Mouse (Mus musculus) cerebellum, postnatal 10 days (tissue): ENCODE data around the gene Ubr1.
A peak's percentile ranks its signal among the peaks of the same experiment; 100 is the strongest.
"Not testable (repeated sequence)": the region's sequence is repeated elsewhere in the genome, so short reads cannot be mapped to it uniquely, and the experiment has no call there.

Source experiments
- DNase-seq, 2 experiments: peaks; one replicate each; pipeline ENCODE4 v3.0.0; 2021; ENCODE audit warnings: mixed read lengths in 2 of 2

Ubr1 gene

DNA sequence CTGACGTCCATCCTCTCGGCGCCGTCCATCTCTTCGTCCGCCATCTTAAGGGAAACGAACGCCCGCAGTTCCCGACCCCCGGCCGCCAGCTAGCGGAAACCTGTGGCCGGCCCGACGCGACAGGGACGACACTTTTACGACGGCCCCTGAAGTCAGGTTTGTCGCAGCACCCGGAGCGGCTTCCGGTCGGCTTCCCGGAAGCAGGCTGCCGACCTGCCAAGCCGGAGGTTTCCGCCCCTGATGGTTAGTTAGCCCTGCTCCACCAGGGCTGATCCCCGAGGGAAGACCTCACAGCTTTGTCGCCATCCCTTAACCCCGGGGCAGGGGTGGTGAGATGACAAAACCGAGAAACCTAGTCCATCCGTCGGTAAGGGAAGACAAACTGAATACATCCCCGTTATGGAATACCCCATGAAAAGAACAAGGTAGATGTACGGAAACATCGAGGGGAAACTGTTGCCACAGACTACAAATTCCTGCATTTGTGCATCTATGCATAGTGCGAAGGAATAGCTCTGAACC, at the start of gene Ubr1:
TSS of gene Ubr1 (minus strand) at position 157 of the 522 bp plus-strand sequence.
- DNase-seq = peak; percentile 92 to 93

GRCm38 (mm10) chr2:121017151-121017550, 46.6 kb upstream of the Ubr1 start:
- no peak for DNase-seq

DNA sequence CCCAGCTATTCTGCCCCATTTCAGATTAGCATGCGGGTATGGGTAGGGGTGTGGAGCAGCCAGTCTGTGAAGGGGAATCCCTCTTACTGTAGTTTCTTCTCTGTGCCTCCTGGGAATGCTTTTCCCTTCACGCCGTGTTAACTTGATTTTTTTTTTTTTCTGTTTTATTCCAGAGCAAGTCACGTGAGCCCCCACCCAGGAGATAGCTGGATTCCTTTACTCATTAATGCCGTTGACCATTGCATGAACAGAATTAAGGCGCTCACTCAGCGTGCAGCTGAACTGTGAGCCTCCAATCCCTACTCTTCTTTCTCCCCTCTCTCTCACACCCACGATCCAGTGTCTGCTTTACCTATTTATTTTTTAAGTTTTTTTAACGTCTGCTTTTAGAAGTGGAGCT, 45.7 kb upstream of the Ubr1 start:
- DNase-seq = no peak

GRCm38 (mm10) chr2:121015507-121015906, 45.0 kb upstream of the Ubr1 start:
- DNase-seq = no peak

DNA sequence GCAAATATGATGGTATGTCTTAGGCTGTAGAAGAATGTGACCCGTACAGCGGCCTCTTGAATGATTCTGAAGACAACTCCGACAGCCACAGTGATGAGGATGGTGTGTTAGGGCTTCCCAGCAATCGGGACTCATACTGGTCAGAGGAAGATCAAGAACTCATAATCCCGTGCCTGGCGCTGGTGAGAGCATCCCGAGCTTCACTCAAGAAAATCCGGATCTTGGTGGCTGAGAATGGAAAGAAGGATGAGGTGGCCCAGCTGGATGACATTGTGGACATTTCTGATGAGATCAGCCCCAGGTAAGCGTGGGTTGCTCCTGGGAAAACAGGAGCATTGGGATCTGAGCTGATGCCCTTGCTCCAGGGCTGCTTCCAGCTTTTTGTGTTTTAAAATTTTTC, 42.2 kb upstream of the Ubr1 start:
- DNase-seq = no peak

GRCm38 (mm10) chr2:121009071-121009677, 38.7 kb upstream of the Ubr1 start:
- no peak for DNase-seq

- DNase-seq = no peak
Observed at GRCm38 (mm10) chr2:121008664-121009007, 38.1 kb upstream of the Ubr1 start.

DNA sequence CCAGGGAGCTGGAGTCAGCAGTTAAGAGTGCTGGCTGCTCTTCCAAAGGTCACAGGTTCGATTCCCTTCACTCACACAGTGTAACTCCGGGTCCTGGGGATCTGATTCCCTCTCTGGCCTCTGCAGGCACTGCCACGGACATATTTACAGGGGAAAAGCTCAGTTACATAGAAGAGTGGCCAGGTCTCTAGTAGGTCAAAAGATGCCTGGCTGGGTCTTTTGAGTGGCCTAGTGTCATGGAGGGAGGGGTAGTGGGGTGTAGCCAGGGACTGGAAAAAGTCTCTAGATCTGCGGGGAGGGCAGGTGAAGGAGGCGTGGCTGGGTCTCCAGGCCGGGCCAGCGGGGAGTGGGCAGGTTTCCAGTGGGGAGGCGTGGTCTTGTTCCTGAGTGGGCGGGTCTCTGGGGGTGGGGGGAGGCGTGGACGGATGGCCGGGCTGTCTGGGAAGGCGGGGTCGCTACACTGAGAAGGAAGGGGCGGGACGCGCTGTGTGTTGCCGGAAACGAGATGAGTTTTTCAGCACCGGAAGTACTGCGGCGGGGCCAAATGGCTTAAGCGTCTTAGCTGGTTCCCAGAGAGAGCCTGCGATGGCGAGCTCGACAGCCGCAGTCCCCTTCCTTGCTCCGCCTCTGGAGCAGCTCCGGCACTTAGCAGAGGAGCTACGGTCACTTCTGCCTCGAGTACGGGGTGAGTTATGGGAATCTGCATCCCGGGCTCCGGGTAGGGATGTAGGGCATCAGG, 37.6 kb upstream of the Ubr1 start, which contains the start of gene Ccndbp1:
TSS of gene Ccndbp1 (plus strand) at position 479 of the 739 bp plus-strand sequence.
- peak; percentile 95 to 96 for DNase-seq

DNA sequence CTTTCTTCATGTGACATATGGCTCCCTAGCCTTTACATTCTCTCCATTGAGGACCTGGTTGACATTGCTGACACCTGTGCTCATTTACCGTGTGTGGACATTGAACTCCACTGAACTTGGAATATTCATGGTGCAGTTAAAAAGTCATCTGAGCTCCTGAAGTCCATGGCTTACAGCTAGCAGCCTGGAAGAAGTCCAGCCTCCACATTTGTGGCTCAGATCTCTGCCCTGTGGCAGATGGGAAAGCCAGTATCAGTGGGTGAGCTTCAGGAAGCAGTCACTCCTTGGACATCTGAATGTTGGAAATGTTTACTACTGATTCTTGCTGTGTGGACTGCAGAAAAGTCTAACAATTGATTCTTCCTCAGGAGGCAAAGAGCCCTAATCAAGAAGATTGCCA, 36.5 kb upstream of the Ubr1 start:
- peak; percentile 71 for DNase-seq

- DNase-seq = peak; percentile 53 to 62
Observed at GRCm38 (mm10) chr2:121004018-121004811, 33.7 kb upstream of the Ubr1 start.

GRCm38 (mm10) chr2:121003586-121003985, 33.1 kb upstream of the Ubr1 start:
- DNase-seq = peak in 1 of 2 experiments; percentile 21

GRCm38 (mm10) chr2:120998863-120999262, 28.3 kb upstream of the Ubr1 start:
- DNase-seq = no peak

DNA sequence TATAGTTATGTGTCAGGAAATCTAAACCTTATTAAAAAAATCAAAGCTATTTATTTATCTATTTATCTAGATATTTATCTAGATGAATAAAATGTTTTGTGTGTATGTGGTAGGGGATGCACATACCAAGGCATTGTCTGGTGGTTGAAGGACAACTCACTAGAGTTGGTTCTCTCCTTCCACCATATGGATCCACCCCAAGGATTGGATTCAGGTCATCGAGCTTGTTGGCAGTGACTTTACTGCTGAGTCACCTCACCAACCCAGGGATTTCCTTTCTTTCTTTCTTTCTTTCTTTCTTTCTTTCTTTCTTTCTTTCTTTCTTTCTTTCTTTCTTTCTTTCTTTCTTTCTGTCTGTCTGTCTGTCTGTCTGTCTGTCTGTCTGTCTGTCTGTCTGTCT, 26.1 kb upstream of the Ubr1 start:
- not testable (repeated sequence) for DNase-seq

GRCm38 (mm10) chr2:120991196-120991595, 20.7 kb upstream of the Ubr1 start:
- no peak for DNase-seq

GRCm38 (mm10) chr2:120985241-120985640, 14.7 kb upstream of the Ubr1 start:
- DNase-seq = no peak

- DNase-seq = peak in 1 of 2 experiments; percentile 19
Observed at GRCm38 (mm10) chr2:120983611-120984010, 13.1 kb upstream of the Ubr1 start.

DNA sequence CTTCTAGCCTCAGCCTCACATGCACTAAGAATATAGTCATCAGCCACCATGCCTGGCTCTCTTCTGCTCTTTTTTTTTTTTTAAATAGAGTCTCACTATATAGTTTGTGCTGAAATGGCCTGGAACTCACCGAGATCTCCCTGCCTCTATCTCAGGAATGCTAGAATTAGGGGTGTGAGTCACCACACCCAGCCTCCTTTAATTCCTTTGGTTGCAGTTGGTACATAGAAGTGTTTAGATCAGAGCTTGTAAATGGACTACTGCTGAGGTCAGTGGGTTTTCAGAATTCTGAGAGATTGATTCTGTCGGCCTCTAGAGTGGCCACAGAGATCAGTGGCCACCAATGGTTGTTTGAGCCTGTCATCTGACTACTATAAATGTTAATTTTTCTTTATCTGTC, 10.3 kb upstream of the Ubr1 start:
- no peak for DNase-seq

DNA sequence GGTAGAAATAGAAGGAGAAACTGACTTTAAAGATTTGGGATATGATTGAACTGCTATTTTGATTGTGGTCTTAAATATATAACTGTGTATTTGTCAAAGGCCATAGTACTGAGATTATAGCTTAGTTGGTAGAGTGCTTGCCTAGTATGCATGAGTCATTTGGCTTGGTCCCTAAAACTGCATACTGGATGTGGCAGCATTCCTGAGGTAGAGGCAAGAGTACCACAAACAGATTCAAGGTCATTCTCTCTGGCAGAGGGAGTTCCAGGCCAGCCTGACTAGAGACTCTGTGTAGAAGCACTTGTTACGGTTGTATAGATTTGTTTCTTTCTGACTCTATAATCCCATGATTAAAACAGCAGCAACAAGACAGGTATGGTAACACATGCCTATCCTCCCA, 9.3 kb upstream of the Ubr1 start:
- DNase-seq = no peak

- DNase-seq = no peak
Observed at GRCm38 (mm10) chr2:120978693-120979037, 8.2 kb upstream of the Ubr1 start.

DNA sequence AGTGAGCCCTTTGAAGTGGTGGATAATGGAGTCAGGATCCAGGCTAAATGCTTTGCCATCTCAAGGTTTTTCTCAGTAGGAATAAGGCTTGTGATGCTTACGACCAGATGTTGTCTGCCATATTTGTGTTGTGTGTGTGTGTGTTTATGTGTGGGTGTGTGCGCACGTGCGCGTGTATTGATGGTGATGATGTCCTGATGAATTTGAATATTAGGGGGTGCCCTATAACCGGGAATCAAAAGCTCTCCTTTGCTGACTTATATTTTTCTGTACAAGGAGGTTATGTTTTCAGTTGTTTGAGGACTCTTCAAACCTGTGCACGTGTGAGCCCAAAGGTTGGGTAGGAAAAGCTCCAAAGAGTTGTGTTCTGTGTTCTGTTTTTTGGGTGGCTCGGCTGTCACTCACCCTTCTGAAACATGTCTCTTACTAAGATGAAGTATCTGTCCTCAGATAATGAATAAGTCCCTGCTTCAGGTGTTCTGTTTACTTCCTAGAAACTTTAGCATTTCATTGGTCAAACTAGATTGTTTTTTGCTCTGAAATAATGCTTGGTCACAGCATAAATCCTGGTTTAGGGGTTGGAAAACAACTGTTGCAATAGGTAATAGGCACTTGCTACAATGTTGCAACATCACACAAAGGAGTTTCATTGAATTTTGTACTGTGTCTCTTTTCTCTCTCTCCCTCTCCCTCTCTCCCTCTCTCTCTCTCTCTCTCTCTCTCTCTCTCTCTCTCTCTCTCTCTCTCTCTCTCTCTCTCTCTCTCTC, 7.6 kb upstream of the Ubr1 start:
- DNase-seq = no peak

- peak; percentile 78 to 79 for DNase-seq
Observed at GRCm38 (mm10) chr2:120976990-120977925, 6.7 kb upstream of the Ubr1 start, which contains the start of gene Tmem62. Tmem62 (plus strand) TSS chr2:120977017.
